Mouse (Mus musculus) cortical plate, adult 2 months (tissue): ENCODE results near the gene Selenoh. TPM values are rescaled to one million over a fixed set of nuclear protein-coding genes. Genes with fewer than 3 reads are reported as not detected.
A peak's percentile ranks its signal among the peaks of the same experiment; 100 is the strongest.

Source experiments
- H3K27ac ChIP-seq: fragments of 200-500 bp; 2 replicates; pipeline ENCODE4 v1.5.1; 2012; ENCODE audit warnings: low read length, control low read depth, inconsistent platforms; ENCODE audit not compliant: insufficient read depth
- H3K4me1 ChIP-seq: fragments of 200-500 bp; 2 replicates; pipeline ENCODE4 v1.6.1; 2011; ENCODE audit warnings: low read length; ENCODE audit not compliant: control insufficient read depth, insufficient read depth
- H3K4me3 ChIP-seq: fragments of 200-500 bp; 2 replicates; pipeline ENCODE4 v1.5.1; 2011; ENCODE audit warnings: mild to moderate bottlenecking, low read length, control low read depth; ENCODE audit not compliant: insufficient read depth
- CTCF ChIP-seq: fragments of 200-500 bp; IDR thresholded peaks from 2 replicates; pipeline ENCODE4 v1.5.1; 2011; ENCODE audit warnings: mild to moderate bottlenecking, control low read depth, low read length; ENCODE audit not compliant: insufficient read depth; ENCODE audit errors: extremely low read depth
- POLR2A ChIP-seq: fragments of 200-500 bp; IDR thresholded peaks from 2 replicates; pipeline ENCODE4 v1.6.1; 2011; ENCODE audit warnings: mild to moderate bottlenecking, low read length, control low read depth; ENCODE audit not compliant: insufficient read depth; ENCODE audit errors: extremely low read depth
- polyA plus RNA-seq: library from polyadenylated mRNA; depleted of rRNA; stranded (reverse); fragments of >200 nt; gene quantifications from 2 replicates; pipeline ENCODE4 v1.2.3, GENCODE M21; 2012

Gene Selenoh
- polyA plus RNA-seq, 1 experiment = 53.7 TPM

GRCm38 (mm10) chr2:84653354-84653753 lies 17.2 kb downstream of the Selenoh start:
- no peak overlapping the region for H3K27ac ChIP-seq
- no peaks in the 10 kb centered on the region for H3K4me1 ChIP-seq
- no peak overlapping the region for H3K4me3 ChIP-seq
- TF ChIP-seq CTCF = 0 out of 2 replicates have a peak, but pooled peaks have one; percentile 3
- no peak for TF ChIP-seq POLR2A

GRCm38 (mm10) chr2:84650464-84651195 lies 19.9 kb downstream of the Selenoh start, which contains the start of gene Ctnnd1:
Ctnnd1 (minus strand) TSS chr2:84650765.
- Histone ChIP-seq H3K4me1 (no peaks in the 10 kb centered on the region), H3K4me3 (peak within 1 kb of the TSS; percentile 96), H3K27ac (peak within 1 kb of the TSS; percentile 99)
- TF ChIP-seq POLR2A (peak; percentile 99), CTCF (no peak)

GRCm38 (mm10) chr2:84649674-84650073 lies 20.9 kb downstream of the Selenoh start:
- no peaks in the 10 kb centered on the region for H3K4me1 ChIP-seq
- H3K27ac ChIP-seq = no peak overlapping the region; the same call in 1 of the 2 replicates
- peak overlapping the region; percentile 96 for H3K4me3 ChIP-seq
- TF ChIP-seq CTCF = no peak
- no peak for TF ChIP-seq POLR2A

GRCm38 (mm10) chr2:84648369-84648768 lies 22.2 kb downstream of the Selenoh start:
- H3K4me1 ChIP-seq = no peaks in the 10 kb centered on the region
- no peak overlapping the region for H3K27ac ChIP-seq
- peak overlapping the region; percentile 96 for H3K4me3 ChIP-seq
- TF ChIP-seq CTCF (no peak), POLR2A (no peak)

GRCm38 (mm10) chr2:84647051-84647568 lies 23.5 kb downstream of the Selenoh start:
- TF ChIP-seq CTCF = no peak
- no peak for TF ChIP-seq POLR2A
- Histone ChIP-seq H3K4me1 (0 out of 2 replicates have a peak, but pooled peaks cover 1% of the 10 kb centered on the region), H3K4me3 (no peak overlapping the region; the same call in 1 of the 2 replicates), H3K27ac (no peak overlapping the region)

- no peak for TF ChIP-seq POLR2A
- TF ChIP-seq CTCF = no peak
Measured at GRCm38 (mm10) chr2:84646138-84646537, 24.4 kb downstream of the Selenoh start.

GRCm38 (mm10) chr2:84640833-84641232 lies 29.7 kb downstream of the Selenoh start:
- Histone ChIP-seq H3K4me3 (no peak overlapping the region), H3K27ac (no peak overlapping the region), H3K4me1 (peaks cover 7% of the 10 kb centered on the region)
- no peak for TF ChIP-seq POLR2A
- TF ChIP-seq CTCF = no peak

More at GRCm38 (mm10) chr2:84646138-84646537, 24.4 kb downstream of the Selenoh start:
- no peak overlapping the region for H3K27ac ChIP-seq
- H3K4me3 ChIP-seq = no peak overlapping the region
- H3K4me1 ChIP-seq = 0 out of 2 replicates have a peak, but pooled peaks cover 1% of the 10 kb centered on the region

GRCm38 (mm10) chr2:84638428-84639220 lies 31.9 kb downstream of the Selenoh start:
- Histone ChIP-seq H3K27ac (no peak overlapping the region), H3K4me3 (no peak overlapping the region), H3K4me1 (peaks cover 7% of the 10 kb centered on the region)
- no peak for TF ChIP-seq POLR2A

- peak overlapping the region; percentile 51; the same call in 1 of the 2 replicates for H3K27ac ChIP-seq
- H3K4me3 ChIP-seq = no peak overlapping the region
- peaks cover 5% of the 10 kb centered on the region for H3K4me1 ChIP-seq
- TF ChIP-seq POLR2A (no peak), CTCF (no peak)
Measured at GRCm38 (mm10) chr2:84637452-84638165, 33.0 kb downstream of the Selenoh start.
